Mouse (Mus musculus): ENCODE measurements at regions not wholly inside any gene's neighbourhood (a gene's known extent, or its start where the extent isn't known, plus 50 kb on each side); places are given as distances from the start of the nearest gene placed in this dataset.

DNA sequence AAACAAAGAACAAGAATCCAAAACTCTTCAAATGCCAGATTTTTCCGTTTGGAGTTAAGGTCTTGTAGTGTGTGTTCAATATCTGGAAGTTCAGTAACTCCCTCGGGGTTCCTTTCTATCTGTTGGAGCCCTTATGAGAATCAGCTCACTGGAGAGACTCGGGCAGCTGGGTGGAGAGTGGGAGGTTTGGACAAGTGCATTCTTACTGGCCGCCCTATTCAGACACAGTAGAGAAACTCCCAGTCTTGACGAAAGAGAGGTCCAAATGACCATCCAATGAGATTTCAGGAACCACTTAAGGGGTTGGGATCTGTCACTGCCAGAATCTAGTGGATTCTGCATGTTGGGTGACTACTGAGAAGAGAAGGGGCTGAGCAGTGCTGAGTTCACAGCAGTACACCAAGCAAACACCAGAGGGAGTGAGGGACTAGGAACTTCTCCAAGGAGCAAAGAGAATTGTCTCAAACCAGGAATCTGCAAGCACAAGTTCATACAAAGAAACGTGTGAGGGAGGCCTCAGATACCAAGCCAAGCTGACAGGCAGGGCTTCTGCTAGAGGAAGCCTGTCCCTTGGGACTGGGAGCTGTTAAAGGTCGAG lies 310.0 kb upstream of the Magi2 start:
- DNase-seq = peak; percentile 18

DNA sequence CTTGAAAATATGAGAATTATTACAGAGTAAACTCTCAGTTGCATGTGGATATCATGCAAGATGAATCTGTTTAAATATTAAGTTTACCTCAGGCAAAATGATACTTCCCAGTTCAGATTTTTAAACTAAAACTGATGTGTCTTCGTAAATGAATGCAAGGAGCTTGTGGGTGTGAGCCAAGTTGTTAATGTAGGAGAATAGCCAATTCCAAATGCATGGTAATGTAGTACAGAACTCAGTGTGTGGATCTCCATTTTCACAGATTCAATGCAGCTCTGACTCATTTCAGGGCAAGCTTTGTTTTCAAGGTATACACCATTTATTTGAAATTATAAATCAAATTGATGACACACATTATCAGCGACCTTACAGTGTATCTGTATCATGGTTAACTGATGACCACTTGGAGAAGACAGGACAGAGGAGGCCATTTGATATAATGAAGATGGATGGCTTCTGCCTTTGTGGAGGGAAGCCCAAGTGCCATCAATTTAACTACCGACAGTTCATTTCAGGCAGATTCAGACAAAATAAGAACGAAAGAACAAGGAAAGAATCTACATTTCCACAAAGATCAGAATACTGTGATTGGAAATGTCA lies 272.9 kb upstream of the Magi2 start:
- no peak for DNase-seq

Data from kidney, adult 9 months (tissue).